Mouse (Mus musculus): ENCODE data around the gene Fbn1. TPM values are rescaled to one million over a fixed set of nuclear protein-coding genes. Genes with fewer than 3 reads are reported as not detected.
"Not testable (repeated sequence)": the region's sequence is repeated elsewhere in the genome, so short reads cannot be mapped to it uniquely, and the experiment has no call there.

Fbn1 gene
- polyA plus RNA-seq, 1 experiment from 2014 or later, result 32.5 TPM

GRCm38 (mm10) chr2:125301877-125302624, 205.7 kb downstream of the Fbn1 start:
- H3K4me1 ChIP-seq, result peaks cover 13% of the 10 kb centered on the region
- 66% methylated on average over 9 of the region's 9 CpGs for WGBS
- H3K27me3 ChIP-seq, result no peaks in the 10 kb centered on the region
- no peaks in the 10 kb centered on the region for H3K9me3 ChIP-seq
- no peak overlapping the region for H3K4me2 ChIP-seq
- ATAC-seq (ENCODE audit: borderline replicate concordance, extremely low read depth, low FRiP score, low TSS enrichment), result no peak
- no peak overlapping the region for H3K27ac ChIP-seq
- H3K36me3 ChIP-seq, result peaks cover 32% of the 10 kb centered on the region
- H3K9ac ChIP-seq, result no peak overlapping the region
- no peak overlapping the region for H3K4me3 ChIP-seq

GRCm38 (mm10) chr2:125298841-125299240, 209.0 kb downstream of the Fbn1 start:
- no peak overlapping the region for H3K9ac ChIP-seq
- no peak for ATAC-seq (ENCODE audit: borderline replicate concordance, extremely low read depth, low FRiP score, low TSS enrichment)
- H3K4me3 ChIP-seq, result no peak overlapping the region
- peaks cover 21% of the 10 kb centered on the region for H3K4me1 ChIP-seq
- H3K9me3 ChIP-seq, result no peaks in the 10 kb centered on the region
- H3K36me3 ChIP-seq, result peaks cover 24% of the 10 kb centered on the region
- H3K27me3 ChIP-seq, result no peaks in the 10 kb centered on the region
- 78% methylated on average over 1 of the region's 1 CpGs for WGBS
- H3K27ac ChIP-seq, result peak overlapping the region; percentile 61
- no peak overlapping the region for H3K4me2 ChIP-seq

- H3K27me3 ChIP-seq, result no peaks in the 10 kb centered on the region
Measured at GRCm38 (mm10) chr2:125295526-125295925, 212.3 kb downstream of the Fbn1 start.

GRCm38 (mm10) chr2:125293969-125294491, 213.8 kb downstream of the Fbn1 start:
- H3K27me3 ChIP-seq, result no peaks in the 10 kb centered on the region
- no peaks in the 10 kb centered on the region for H3K9me3 ChIP-seq
- no peak overlapping the region for H3K4me2 ChIP-seq
- H3K9ac ChIP-seq, result no peak overlapping the region
- no peak overlapping the region for H3K27ac ChIP-seq
- no peaks in the 10 kb centered on the region for H3K36me3 ChIP-seq
- H3K4me1 ChIP-seq, result peaks cover 13% of the 10 kb centered on the region
- WGBS, result 71% methylated on average over 5 of the region's 5 CpGs
- H3K4me3 ChIP-seq, result no peak overlapping the region
- ATAC-seq (ENCODE audit: borderline replicate concordance, extremely low read depth, low FRiP score, low TSS enrichment), result no peak

More at GRCm38 (mm10) chr2:125295526-125295925, 212.3 kb downstream of the Fbn1 start:
- WGBS, result 50% methylated on average over 3 of the region's 3 CpGs
- peak overlapping the region; percentile 57; the same call in 1 of the 2 replicates for H3K27ac ChIP-seq
- no peak overlapping the region for H3K4me2 ChIP-seq
- H3K4me3 ChIP-seq, result no peak overlapping the region
- no peaks in the 10 kb centered on the region for H3K36me3 ChIP-seq
- no peaks in the 10 kb centered on the region for H3K9me3 ChIP-seq
- H3K9ac ChIP-seq, result no peak overlapping the region
- H3K4me1 ChIP-seq, result peaks cover 21% of the 10 kb centered on the region
- ATAC-seq (ENCODE audit: borderline replicate concordance, extremely low read depth, low FRiP score, low TSS enrichment), result peak; percentile 32; the same call in 1 of the 2 replicates

- Histone ChIP-seq H3K9ac (no peak overlapping the region), H3K9me3 (no peaks in the 10 kb centered on the region), H3K4me3 (no peak overlapping the region), H3K27me3 (no peaks in the 10 kb centered on the region), H3K4me2 (no peak overlapping the region), H3K4me1 (0 out of 2 replicates have a peak, but pooled peaks cover 8% of the 10 kb centered on the region), H3K27ac (no peak overlapping the region), H3K36me3 (no peaks in the 10 kb centered on the region)
- 46% methylated on average over 7 of the region's 7 CpGs for WGBS
- no peak for ATAC-seq (ENCODE audit: borderline replicate concordance, extremely low read depth, low FRiP score, low TSS enrichment)
Measured at GRCm38 (mm10) chr2:125292616-125293015, 215.2 kb downstream of the Fbn1 start.

GRCm38 (mm10) chr2:125291101-125291500, 216.7 kb downstream of the Fbn1 start:
- 0 out of 2 replicates have a peak, but pooled peaks cover 7% of the 10 kb centered on the region for H3K4me1 ChIP-seq
- no peak overlapping the region for H3K4me2 ChIP-seq
- no peaks in the 10 kb centered on the region for H3K9me3 ChIP-seq
- ATAC-seq (ENCODE audit: borderline replicate concordance, extremely low read depth, low FRiP score, low TSS enrichment), result no peak
- WGBS, result 48% methylated on average over 1 of the region's 1 CpGs
- no peaks in the 10 kb centered on the region for H3K36me3 ChIP-seq
- H3K27ac ChIP-seq, result no peak overlapping the region
- no peak overlapping the region for H3K9ac ChIP-seq
- no peak overlapping the region for H3K4me3 ChIP-seq
- H3K27me3 ChIP-seq, result no peaks in the 10 kb centered on the region

GRCm38 (mm10) chr2:125290197-125290965, 217.4 kb downstream of the Fbn1 start:
- no peak overlapping the region for H3K27ac ChIP-seq
- no peak overlapping the region for H3K4me3 ChIP-seq
- H3K27me3 ChIP-seq, result no peaks in the 10 kb centered on the region
- 76% methylated on average over 10 of the region's 10 CpGs for WGBS
- 0 out of 2 replicates have a peak, but pooled peaks have one; percentile 31 for ATAC-seq (ENCODE audit: borderline replicate concordance, extremely low read depth, low FRiP score, low TSS enrichment)
- H3K9me3 ChIP-seq, result no peaks in the 10 kb centered on the region
- no peaks in the 10 kb centered on the region for H3K36me3 ChIP-seq
- no peak overlapping the region for H3K9ac ChIP-seq
- no peak overlapping the region for H3K4me2 ChIP-seq
- H3K4me1 ChIP-seq, result 0 out of 2 replicates have a peak, but pooled peaks cover 3% of the 10 kb centered on the region

GRCm38 (mm10) chr2:125285777-125286176, 222.0 kb downstream of the Fbn1 start:
- H3K4me3 ChIP-seq, result no peak overlapping the region
- ATAC-seq (ENCODE audit: borderline replicate concordance, extremely low read depth, low FRiP score, low TSS enrichment), result no peak
- H3K4me1 ChIP-seq, result peaks cover 5% of the 10 kb centered on the region; the same call in 1 of the 2 replicates
- H3K4me2 ChIP-seq, result no peak overlapping the region
- no peaks in the 10 kb centered on the region for H3K9me3 ChIP-seq
- 91% methylated on average over 4 of the region's 4 CpGs for WGBS
- H3K27ac ChIP-seq, result no peak overlapping the region
- H3K9ac ChIP-seq, result no peak overlapping the region
- H3K36me3 ChIP-seq, result no peaks in the 10 kb centered on the region
- no peaks in the 10 kb centered on the region for H3K27me3 ChIP-seq

GRCm38 (mm10) chr2:125282334-125283206, 225.2 kb downstream of the Fbn1 start:
- no peak overlapping the region for H3K27ac ChIP-seq
- no peaks in the 10 kb centered on the region for H3K9me3 ChIP-seq
- no peak overlapping the region for H3K4me3 ChIP-seq
- H3K9ac ChIP-seq, result no peak overlapping the region
- H3K4me1 ChIP-seq, result peaks cover 16% of the 10 kb centered on the region; the same call in 1 of the 2 replicates
- peak overlapping the region; percentile 38 for H3K4me2 ChIP-seq
- no peak for ATAC-seq (ENCODE audit: borderline replicate concordance, extremely low read depth, low FRiP score, low TSS enrichment)
- H3K27me3 ChIP-seq, result no peaks in the 10 kb centered on the region
- no peaks in the 10 kb centered on the region for H3K36me3 ChIP-seq
- WGBS, result 25% methylated on average over 14 of the region's 14 CpGs

- WGBS, result 84% methylated on average over 9 of the region's 9 CpGs
- H3K27me3 ChIP-seq, H3K4me3 ChIP-seq: not testable (repeated sequence)
Measured at GRCm38 (mm10) chr2:125279995-125280394, 227.8 kb downstream of the Fbn1 start.

GRCm38 (mm10) chr2:125278474-125278873, 229.3 kb downstream of the Fbn1 start:
- ATAC-seq (ENCODE audit: borderline replicate concordance, extremely low read depth, low FRiP score, low TSS enrichment), result peak; percentile 77

More at GRCm38 (mm10) chr2:125279995-125280394, 227.8 kb downstream of the Fbn1 start:
- not testable (repeated sequence) for ATAC-seq (ENCODE audit: borderline replicate concordance, extremely low read depth, low FRiP score, low TSS enrichment); H3K27ac ChIP-seq; H3K4me2 ChIP-seq; H3K9me3 ChIP-seq; H3K9ac ChIP-seq; H3K36me3 ChIP-seq
- H3K4me1 ChIP-seq, result peaks cover 19% of the 10 kb centered on the region

More at GRCm38 (mm10) chr2:125278474-125278873, 229.3 kb downstream of the Fbn1 start:
- 34% methylated on average over 7 of the region's 7 CpGs for WGBS
- Histone ChIP-seq H3K4me2 (no peak overlapping the region), H3K36me3 (no peaks in the 10 kb centered on the region), H3K9me3 (no peaks in the 10 kb centered on the region), H3K27me3 (no peaks in the 10 kb centered on the region), H3K4me3 (no peak overlapping the region), H3K4me1 (peaks cover 19% of the 10 kb centered on the region), H3K27ac (peak overlapping the region; percentile 44; the same call in 1 of the 2 replicates), H3K9ac (no peak overlapping the region)

All from lung, embryonic 15.5 days (tissue).